Mouse (Mus musculus) ovary, postnatal 10 days (tissue): Measurements from ENCODE around the gene Plac9a.

Source experiments
- DNase-seq: peaks from one replicate; pipeline ENCODE4 v3.0.0; 2022; ENCODE audit warnings: low spot score

Plac9a gene

DNA sequence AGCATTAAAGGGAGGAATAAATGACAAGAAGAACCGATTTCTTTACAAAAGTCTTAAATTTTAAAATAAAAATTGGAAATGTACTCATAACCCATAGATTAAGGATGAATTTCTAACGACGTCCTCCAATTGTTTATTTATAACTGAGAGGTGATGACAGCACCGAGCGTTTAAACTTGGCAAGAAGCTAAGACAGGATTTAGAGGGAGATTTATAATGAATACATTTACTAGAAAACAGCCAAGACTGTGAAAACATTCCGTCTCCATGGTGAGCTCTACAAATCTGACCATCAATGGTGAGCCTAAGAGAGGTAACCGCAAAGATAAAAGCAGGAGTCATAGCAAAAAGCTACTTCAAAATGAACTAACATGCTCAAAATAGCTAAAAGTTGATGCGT is 64.5 kb downstream of the Plac9a start:
- DNase-seq: no peak
